Mouse (Mus musculus) heart, adult 9 months (tissue): Measurements from ENCODE around the gene Elmod2.

Source experiments
- DNase-seq, 2 experiments: peaks; one replicate each; pipeline ENCODE4 v3.0.0; 2022; ENCODE audit warnings: low spot score in 2 of 2

Gene Elmod2

DNA sequence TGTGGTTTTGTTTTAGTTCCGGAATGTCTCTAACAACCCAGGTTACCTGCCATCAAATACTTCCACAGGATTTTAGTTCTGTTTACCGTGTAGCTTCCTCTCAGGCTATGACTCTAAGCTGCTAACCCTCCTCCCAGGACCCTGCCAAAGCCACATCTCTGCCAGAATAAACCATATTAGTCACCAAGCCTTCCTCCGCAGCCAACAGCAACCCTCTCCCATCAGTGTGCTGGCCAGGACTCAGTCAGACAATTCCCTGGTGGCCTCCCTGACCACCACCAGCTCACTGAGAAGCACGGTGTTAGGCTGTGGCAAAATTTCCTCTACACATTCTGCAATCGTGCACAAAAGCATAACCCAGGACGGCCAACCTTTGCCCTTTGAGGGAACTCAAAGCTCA, 53.9 kb downstream of the Elmod2 start:
- peak; percentile 35 to 46 for DNase-seq

- no peak for DNase-seq
Measured at GRCm38 (mm10) chr8:83274470-83274869, 57.8 kb downstream of the Elmod2 start.

- no peak for DNase-seq
Measured at GRCm38 (mm10) chr8:83272464-83272863, 59.8 kb downstream of the Elmod2 start.

- DNase-seq = no peak
Measured at GRCm38 (mm10) chr8:83271172-83271571, 61.1 kb downstream of the Elmod2 start.
